Mouse (Mus musculus): ENCODE measurements around the gene Prpf4b.

The Prpf4b gene

DNA sequence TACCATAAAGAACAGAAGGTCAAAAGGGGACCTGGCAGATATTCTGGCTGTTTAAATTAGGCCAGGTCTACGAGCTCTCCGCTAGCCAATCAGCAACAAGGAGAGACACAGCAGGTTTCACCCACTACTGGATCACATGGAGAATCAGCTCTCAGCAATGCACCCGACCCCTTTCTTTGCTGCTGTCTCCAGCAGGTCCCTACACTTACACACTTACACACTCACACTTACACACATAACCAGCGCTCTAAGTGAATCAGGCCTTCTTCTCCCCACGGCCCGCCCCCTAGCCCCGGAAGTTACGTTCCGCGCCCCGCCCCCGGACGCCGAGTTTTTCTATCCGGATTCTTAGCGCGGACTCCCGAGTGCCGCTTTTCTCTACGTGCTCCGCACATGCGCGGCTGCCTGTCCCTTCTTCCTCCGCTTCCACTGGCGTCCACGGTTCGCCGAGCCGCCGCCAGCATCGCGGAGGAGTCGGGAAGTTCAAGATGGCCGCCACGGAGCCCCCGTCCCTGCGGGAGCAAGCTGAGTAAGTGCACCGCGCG lies at the start of gene Prpf4b:
Prpf4b (plus strand) TSS at position 137 of the 545 bp plus-strand sequence.
- 0 out of 2 replicates have a peak, but pooled peaks have one; percentile 12 for TF ChIP-seq GATA4 (IDR thresholded peaks at IDR 0.05; ENCODE audit: insufficient replicate concordance, low read length)

DNA sequence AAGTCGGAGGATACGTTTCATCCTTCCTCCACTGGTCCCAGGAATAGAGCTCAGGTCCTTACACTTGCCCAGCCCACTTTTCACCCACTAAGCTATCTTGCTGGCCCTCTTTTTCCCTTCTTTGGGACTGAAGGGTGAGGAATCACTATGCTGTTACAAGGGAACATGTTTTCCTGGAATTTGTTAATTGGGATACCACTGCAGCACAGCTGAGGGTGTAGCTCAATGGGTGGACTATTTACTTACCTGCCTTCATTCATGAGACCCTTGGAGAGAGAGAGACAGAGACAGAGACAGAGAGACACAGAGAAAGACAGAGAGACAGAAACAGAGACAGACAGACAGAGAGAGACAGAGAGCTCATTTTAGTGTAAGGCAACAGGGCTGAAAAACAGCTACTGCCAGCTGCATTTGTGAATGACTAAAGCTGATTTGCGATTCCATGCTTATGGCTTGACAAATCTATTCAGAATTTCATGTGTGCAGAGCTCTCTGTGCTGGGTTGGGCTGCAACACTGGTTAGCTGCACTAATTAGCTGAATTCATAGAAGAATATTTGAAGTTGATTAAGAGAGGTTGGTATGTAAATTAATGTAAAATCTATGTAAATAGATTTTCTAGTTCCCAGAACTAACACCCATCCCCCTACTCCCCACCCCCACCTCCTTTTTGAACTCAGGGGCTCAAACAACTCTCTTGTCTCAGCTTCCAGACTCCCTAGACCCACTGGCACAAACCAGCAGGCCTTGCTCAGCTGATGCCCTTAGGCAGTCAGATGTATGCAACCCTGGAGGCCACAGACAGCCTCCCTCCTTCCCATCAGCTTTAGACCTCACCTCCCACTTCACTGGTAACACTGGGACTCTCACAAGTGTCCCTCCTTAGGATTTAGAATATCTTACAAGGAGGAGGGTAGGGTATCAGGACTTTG lies 48.1 kb upstream of the Prpf4b start:
- no peak for TF ChIP-seq GATA4 (IDR thresholded peaks at IDR 0.05; ENCODE audit: insufficient replicate concordance, low read length)

DNA sequence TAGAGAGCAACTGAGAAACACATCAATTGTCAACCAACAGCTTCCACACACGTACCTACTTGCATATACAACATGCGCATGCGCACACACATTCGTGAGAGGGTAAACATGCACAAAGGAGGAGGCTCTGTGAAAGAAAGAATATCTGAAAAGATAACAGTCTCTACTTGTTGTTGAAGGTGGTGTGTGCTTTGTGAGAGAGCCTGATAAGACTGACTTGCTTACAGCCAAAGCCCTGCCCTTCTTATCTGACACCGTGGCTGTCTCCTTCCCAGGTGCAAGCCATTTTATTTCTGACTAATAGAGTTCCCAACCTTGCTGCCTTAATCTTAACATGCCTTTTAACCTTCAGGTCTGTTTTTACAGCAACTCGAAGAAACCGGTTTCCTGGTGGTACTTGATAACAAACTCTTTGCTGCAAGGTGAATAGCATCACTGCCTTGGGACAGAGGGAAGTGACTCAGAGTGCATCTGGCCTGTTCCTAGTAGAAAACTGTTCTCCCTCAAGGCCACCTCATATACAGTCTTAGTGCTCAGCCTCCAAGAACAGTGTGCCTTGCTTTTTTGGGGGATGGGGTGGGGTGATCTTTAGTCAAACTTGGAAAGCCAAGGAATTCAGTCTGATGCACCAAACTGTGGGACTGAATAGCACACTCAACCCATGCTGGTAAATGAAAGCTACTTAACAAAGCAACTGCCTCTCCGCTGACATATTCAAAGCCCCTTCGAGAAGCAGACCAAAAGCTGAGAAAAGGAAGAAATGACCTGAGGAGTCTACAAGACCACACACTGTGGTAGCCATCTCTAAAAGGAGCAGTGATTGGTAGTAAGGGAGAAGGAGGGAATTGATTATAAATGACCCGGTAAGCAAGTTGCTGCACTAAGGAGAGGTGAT lies 46.9 kb upstream of the Prpf4b start:
- no peak for TF ChIP-seq GATA4 (IDR thresholded peaks at IDR 0.05; ENCODE audit: insufficient replicate concordance, low read length)

DNA sequence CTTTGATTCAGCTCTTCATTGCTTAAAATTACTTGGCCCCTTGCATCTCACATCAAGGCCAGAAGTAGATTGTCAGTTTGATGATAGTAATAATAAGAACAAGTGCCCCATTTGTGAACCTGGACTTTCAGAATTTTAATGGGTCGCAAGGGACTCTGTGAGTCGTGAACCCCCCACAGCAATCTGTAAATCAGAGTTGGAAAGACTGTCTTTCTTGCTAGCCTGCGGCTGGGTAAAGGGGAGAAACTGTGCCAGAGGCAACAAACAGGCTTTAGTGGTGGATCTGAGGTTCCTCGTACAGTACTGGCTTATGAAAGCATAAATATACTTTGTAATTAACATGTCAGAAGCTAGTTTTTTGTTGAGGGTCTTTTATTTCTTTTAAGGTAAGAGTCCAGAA lies 32.3 kb upstream of the Prpf4b start:
- TF ChIP-seq GATA4 (IDR thresholded peaks at IDR 0.05; ENCODE audit: insufficient replicate concordance, low read length), result no peak

DNA sequence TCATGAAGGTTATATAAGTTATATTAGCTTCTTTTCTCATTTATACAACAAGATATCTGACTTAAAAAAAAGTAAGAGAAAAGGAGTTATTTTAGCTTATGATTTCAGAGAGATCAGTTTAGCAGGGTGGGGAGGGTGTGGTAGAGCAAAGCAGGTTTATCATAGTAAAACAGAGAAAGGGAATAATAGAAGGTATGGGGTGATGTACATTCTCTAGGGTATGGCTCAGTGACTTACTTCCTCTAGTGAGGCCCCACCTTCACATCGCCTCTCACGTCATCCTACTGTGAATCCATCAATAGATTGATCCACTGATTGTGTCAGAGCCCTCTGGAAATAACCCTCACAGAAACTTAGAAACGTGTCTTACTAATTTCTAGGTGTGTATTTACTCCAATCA lies 24.3 kb upstream of the Prpf4b start:
- TF ChIP-seq GATA4 (IDR thresholded peaks at IDR 0.05; ENCODE audit: insufficient replicate concordance, low read length), result no peak

DNA sequence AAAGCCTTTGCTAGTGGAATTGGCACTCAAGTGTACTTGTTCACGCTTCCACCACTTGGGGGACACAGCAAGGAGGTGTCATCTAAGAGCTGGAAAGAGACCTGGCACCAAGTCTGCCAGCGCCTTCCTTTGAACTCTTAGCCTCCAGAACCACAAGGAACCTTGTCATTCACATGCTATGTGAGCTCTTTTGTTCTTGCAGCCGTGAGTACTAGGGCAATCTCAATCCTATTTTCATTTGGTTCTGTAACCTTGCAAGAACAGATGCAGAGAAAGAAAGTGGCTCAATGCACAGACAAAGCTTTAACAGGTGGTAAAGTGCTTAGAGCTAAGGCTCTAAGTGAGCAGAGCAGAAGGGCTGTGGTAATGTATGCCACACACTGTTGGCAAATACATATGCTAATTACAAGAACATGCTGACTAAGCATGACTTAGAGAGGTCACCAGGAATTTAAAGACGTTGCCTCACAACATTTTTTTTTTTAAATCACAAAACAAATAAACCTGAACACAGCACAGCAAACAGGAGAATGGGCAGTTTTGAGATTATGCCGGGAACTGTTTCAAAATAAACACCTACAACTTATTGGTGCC lies 23.8 kb upstream of the Prpf4b start:
- no peak for TF ChIP-seq GATA4 (IDR thresholded peaks at IDR 0.05; ENCODE audit: insufficient replicate concordance, low read length)

DNA sequence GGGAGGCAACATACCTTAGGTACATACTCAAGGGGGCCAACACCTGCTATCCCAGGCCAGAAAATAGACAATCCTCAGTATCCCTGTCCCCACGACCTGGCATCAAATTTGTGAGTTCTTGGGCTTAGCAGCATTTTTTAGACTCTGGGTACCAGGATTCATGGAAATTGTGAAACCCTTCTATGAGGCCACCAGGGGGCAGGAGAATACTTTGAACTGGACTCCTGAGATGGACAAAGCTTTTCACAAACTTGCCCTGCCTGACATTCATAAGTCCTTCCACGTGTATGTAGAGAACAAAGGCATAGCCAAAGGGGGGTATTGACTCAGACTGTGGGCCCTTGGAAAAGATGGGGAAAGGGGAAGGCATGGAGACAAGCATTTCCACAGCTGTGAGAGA lies 17.6 kb upstream of the Prpf4b start:
- TF ChIP-seq GATA4 (IDR thresholded peaks at IDR 0.05; ENCODE audit: insufficient replicate concordance, low read length), result no peak

DNA sequence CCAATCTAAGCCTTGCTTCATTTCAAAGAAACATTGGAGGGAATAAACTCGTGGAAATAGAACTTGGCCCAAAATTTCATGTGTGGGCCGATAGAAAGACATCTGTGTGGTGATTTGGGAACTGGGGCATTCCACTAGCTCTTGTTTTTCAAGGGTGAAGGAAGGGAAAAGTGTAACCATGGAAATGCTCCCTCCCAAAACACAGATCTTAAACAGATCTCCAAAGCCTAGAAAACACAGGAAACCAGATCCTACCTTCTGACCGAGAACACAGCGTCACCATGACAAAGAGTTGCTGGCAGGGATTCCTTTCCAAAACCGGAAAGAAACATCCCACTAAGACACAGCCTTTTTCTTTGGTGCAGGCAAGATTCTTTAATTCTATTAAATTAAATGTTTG lies 15.7 kb upstream of the Prpf4b start:
- no peak for TF ChIP-seq GATA4 (IDR thresholded peaks at IDR 0.05; ENCODE audit: insufficient replicate concordance, low read length)

DNA sequence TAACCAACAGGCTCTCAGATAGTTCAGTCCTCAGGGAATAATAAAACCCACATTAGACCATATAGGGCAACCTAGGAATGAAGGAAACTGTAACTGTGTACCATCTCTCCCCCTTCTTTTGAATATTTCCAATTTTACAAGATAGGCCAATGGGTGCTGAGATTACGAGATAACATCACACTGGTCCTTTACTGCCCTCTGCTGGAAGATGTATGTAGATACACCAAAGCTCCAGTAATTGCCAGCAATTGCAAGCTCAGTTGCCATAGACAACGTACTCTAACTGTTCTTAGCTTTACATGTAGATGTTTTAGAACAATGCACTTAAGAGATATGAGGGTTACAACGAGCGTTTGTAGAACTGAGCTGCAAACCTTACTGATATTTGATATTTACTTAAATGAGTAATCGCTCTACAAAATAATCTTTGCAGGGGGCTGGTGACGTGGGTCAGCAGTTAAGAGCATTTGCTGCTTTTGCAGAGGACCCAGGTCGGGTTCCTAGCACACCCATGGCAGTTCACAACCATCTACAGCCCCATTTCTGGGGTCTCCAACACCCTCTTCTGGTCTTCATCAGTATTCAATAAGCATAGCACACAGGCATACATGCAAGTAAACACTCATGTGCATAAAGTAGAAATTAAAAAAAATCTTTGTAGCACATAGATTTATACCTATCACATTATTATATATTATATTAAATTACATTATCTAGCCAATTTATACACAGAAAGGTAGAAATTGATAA lies 10.5 kb upstream of the Prpf4b start:
- peak; percentile 95 for TF ChIP-seq GATA4 (IDR thresholded peaks at IDR 0.05; ENCODE audit: insufficient replicate concordance, low read length)

DNA sequence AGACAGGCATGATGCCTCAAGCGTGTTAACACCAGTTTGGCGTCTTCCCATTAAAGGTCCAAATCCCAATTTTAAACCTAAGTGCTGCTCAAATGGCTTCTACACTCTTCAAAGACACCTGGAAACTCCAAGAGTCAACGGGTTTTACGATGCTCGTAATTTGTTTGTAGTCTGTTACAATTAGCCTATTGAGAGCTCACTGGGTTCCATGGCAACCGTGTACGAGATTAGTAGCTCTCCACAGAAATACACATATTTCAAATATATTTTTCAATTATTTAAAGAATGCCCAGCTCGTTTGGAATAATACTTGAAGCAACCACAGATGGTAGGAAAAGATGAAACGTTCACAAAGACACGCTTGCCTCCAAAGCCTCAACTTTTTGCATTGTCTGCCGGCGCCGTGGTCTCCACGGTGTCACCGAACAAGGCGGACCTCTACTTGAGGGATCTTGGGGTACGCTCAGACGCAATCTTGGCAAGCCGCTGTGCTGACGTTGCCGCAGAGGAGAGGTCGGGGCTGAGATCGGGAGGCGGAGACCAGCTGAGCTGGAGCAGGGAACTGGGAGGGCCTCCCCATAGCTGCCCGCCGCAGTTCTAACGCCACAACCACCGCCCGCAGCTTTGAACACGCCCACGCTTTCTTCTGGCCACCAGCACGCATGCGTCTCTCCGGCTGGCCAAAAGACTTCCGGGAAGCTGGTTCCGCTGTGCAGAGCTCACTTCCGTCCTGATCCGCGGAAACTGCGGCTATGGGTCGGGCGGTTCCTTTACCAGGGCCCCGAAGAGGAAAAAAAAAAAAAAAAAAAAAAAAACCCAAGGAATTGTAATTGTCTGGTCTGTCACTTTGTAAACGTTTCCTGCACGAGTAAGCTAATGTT lies 1.1 kb upstream of the Prpf4b start:
- no peak; the same call in 1 of the 2 replicates for TF ChIP-seq GATA4 (IDR thresholded peaks at IDR 0.05; ENCODE audit: insufficient replicate concordance, low read length)

DNA sequence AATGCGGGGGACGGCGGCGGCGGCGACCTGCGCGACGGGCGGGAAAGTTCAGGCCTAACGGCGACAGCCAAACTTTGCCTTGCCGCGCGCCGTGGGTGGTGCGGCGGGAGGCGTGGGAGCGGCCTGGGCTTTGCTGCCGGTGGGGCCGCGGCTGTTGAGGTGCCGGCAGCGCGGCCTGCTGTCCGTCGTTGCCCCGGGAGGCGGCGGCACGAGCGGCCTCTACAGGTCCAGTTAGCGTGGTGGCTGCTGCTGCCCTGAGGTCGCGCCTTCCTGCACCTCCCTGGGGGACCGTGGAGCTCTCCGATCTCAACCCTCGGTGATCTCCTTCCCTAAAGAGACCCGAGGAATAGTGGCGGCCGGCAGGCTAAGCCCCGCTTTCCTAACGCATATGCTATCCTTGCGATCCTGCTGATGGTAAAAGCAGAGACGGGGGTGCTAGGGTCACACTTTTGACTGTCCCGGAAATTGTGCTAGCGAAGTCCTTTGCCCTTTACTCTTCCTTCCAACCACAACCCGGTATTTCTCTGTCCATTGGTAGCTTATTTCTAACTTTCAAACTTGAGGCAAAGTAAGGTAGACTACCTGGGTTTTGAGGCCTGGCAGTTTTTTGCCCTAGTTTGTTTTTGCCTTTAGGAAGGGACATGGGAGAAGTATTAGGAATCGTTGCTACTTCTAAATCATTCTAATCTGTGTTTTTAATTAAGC lies 791 bp downstream of the Prpf4b start:
- TF ChIP-seq GATA4 (IDR thresholded peaks at IDR 0.05; ENCODE audit: insufficient replicate concordance, low read length), result no peak

DNA sequence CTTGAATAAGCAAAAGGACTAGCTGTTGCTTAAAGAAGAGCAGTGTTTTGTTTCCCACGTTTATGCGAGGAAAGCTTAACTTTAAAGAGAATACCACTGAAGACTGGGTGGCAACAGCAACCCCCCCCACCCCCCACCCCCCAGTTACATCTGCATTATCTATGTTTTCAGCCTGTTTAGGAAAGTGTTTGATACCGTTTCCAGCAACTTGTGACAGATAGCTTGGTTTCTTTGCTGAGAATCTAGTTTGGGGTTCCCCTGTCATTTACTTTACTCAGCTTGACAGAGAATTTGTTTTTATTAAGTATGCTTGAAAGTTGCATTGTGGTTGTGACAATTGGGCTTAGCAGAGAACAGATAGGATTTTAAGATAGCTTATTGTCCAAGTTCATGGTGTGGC lies 1.4 kb downstream of the Prpf4b start:
- no peak for TF ChIP-seq GATA4 (IDR thresholded peaks at IDR 0.05; ENCODE audit: insufficient replicate concordance, low read length)

DNA sequence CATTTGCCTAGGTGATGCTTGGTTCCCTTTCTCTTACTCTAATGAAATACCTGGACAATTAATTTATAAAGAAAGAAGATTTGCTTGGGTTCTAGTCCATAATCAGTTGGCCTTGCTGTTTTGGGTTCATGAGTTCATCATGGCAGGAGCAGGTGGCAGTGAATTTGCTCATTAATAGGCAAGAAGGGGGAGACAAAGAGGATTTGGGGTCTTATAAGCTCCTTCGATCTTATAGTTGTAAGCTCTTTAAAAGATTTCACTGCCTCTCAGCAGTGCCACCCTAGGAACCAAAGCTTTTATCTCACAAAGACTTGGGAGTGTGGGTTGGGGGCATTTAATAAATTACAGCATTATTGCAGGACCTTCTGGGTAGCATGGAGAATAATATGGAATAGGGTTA lies 17.8 kb downstream of the Prpf4b start:
- no peak for TF ChIP-seq GATA4 (IDR thresholded peaks at IDR 0.05; ENCODE audit: insufficient replicate concordance, low read length)

All from liver, adult (tissue).